Mouse (Mus musculus): Measurements from ENCODE around the gene Ddx18. TPM values are rescaled to one million over a fixed set of nuclear protein-coding genes. Genes with fewer than 3 reads are reported as not detected.

The Ddx18 gene
- polyA plus RNA-seq, 1 experiment, result 32.1 TPM

- Histone ChIP-seq H3K4me3 (ENCODE audit: extremely low read depth, insufficient read depth, insufficient read length) (no peak overlapping the region), H3K36me3 (ENCODE audit: control insufficient read depth, insufficient read depth, low read length) (no peaks in the 10 kb centered on the region), H3K27ac (ENCODE audit: insufficient read depth, low read length) (no peak overlapping the region), H3K4me1 (ENCODE audit: control insufficient read depth, insufficient read depth, insufficient read length) (no peaks in the 10 kb centered on the region), H3K27me3 (ENCODE audit: control insufficient read depth, insufficient read depth, low read length) (no peaks in the 10 kb centered on the region)
- WGBS, result 89% methylated on average over 19 of the region's 19 CpGs
- no peak for DNase-seq (ENCODE audit: low read depth in 1 of 2, low spot score in 2 of 2)
- TF ChIP-seq POLR2A (IDR thresholded peaks at IDR 0.05; ENCODE audit: low read depth, low read length) (no peak), CTCF (IDR thresholded peaks at IDR 0.05; ENCODE audit: extremely low read depth, insufficient read depth, insufficient read length, insufficient replicate concordance) (no peak)
These were observed 57.2 kb downstream of the Ddx18 start for GRCm38 (mm10) chr1:121510420-121511140.

- DNase-seq (ENCODE audit: low read depth in 1 of 2, low spot score in 2 of 2), result no peak
- H3K27ac ChIP-seq (ENCODE audit: insufficient read depth, low read length), result no peak overlapping the region
- no peaks in the 10 kb centered on the region for H3K4me1 ChIP-seq (ENCODE audit: control insufficient read depth, insufficient read depth, insufficient read length)
These were observed 59.1 kb downstream of the Ddx18 start for GRCm38 (mm10) chr1:121508729-121509128.

More at GRCm38 (mm10) chr1:121508729-121509128, 59.1 kb downstream of the Ddx18 start:
- no peak overlapping the region for H3K4me3 ChIP-seq (ENCODE audit: extremely low read depth, insufficient read depth, insufficient read length)
- TF ChIP-seq POLR2A (IDR thresholded peaks at IDR 0.05; ENCODE audit: low read depth, low read length) (no peak), CTCF (IDR thresholded peaks at IDR 0.05; ENCODE audit: extremely low read depth, insufficient read depth, insufficient read length, insufficient replicate concordance) (no peak)
- no peaks in the 10 kb centered on the region for H3K27me3 ChIP-seq (ENCODE audit: control insufficient read depth, insufficient read depth, low read length)
- WGBS, result 26% methylated on average over 2 of the region's 2 CpGs
- no peaks in the 10 kb centered on the region for H3K36me3 ChIP-seq (ENCODE audit: control insufficient read depth, insufficient read depth, low read length)

Other genes with a start within 250 kb of the Ddx18 start
- gene Insig2, start 235.4 kb downstream of the Ddx18 start, polyA plus RNA-seq (2012; rRNA removed), result 9.6 and 11.2 TPM in 2 replicates
- gene Ccdc93, start 136.9 kb downstream of the Ddx18 start, polyA plus RNA-seq (2012; rRNA removed), result 6.0 and 7.2 TPM in 2 replicates
- gene Htr5b, start 39.5 kb downstream of the Ddx18 start, polyA plus RNA-seq (2012; rRNA removed), result 0.07 TPM in 1 of 2 replicates, not detected in the other